Mouse (Mus musculus) limb, embryonic 12.5 days (tissue): Measurements from ENCODE around the gene Trpm3. TPM values are rescaled to one million over a fixed set of nuclear protein-coding genes. Genes with fewer than 3 reads are reported as not detected.

Experiments used
- ATAC-seq: fragments of 200-750 bp; cut with Nextera tagmentation; 2 replicates; pipeline ENCODE4 v1.8.0; 2017; ENCODE audit warnings: low read depth, moderate TSS enrichment; ENCODE audit not compliant: insufficient number of reproducible peaks, insufficient read depth, low FRiP score, low TSS enrichment
- H3K27ac ChIP-seq: fragments of 300-500 bp; sonication (generic); 2 replicates; pipeline ENCODE4 v1.5.1; 2016; ENCODE audit warnings: mild to moderate bottlenecking, moderate library complexity
- H3K27me3 ChIP-seq: fragments of 300-500 bp; sonication (generic); 2 replicates; pipeline ENCODE4 v1.6.1; 2016; ENCODE audit warnings: mild to moderate bottlenecking, moderate library complexity
- H3K36me3 ChIP-seq: fragments of 300-500 bp; sonication (generic); 2 replicates; pipeline ENCODE4 v1.6.1; 2016; ENCODE audit warnings: mild to moderate bottlenecking, moderate library complexity
- H3K4me1 ChIP-seq: fragments of 300-500 bp; sonication (generic); replicated peaks from 2 replicates; pipeline ENCODE4 v1.6.1; 2016
- H3K4me2 ChIP-seq: fragments of 300-500 bp; sonication (generic); 2 replicates; pipeline ENCODE4 v1.6.1; 2016; ENCODE audit warnings: mild to moderate bottlenecking, moderate library complexity
- H3K4me3 ChIP-seq: fragments of 300-500 bp; sonication (generic); replicated peaks from 2 replicates; pipeline ENCODE4 v1.5.1; 2016; ENCODE audit warnings: mild to moderate bottlenecking
- H3K9ac ChIP-seq: fragments of 300-500 bp; sonication (generic); replicated peaks from 2 replicates; pipeline ENCODE4 v1.6.1; 2016; ENCODE audit warnings: mild to moderate bottlenecking, moderate library complexity
- H3K9me3 ChIP-seq: fragments of 300-500 bp; sonication (generic); 2 replicates; pipeline ENCODE4 v1.6.1; 2016; ENCODE audit warnings: mild to moderate bottlenecking, moderate library complexity
- WGBS: fragments of 180-500 bp; shearing (Covaris S2); methylation state at CpG from one replicate; pipeline ENCODE4 v1.1.7; 2016; 5-methylcytosine and 5-hydroxymethylcytosine counted together
- microRNA counts: library from miRNA; unstranded; fragments of <30 nt; microRNA quantifications from one replicate; lab custom pipeline; 2017
- microRNA-seq: library from miRNA; unstranded; fragments of <30 nt; microRNA quantifications from one replicate; pipeline ENCODE4, GENCODE M21; 2017
- polyA plus RNA-seq: library from polyadenylated mRNA; unstranded; fragments of >200 nt; fragmentation: Nextera tagmentation; extraction: Ambion mirVana; gene quantifications from 2 replicates; pipeline ENCODE4 v1.2.1, GENCODE M21; 2016

Gene Trpm3
- polyA plus RNA-seq, 1 experiment from 2014 or later, result 6.1 TPM

- WGBS, result 54% methylated on average over 6 of the region's 6 CpGs
Observed at GRCm38 (mm10) chr19:23041483-23042167, 902.8 kb downstream of the Trpm3 start.

GRCm38 (mm10) chr19:23042168-23042733 lies 903.4 kb downstream of the Trpm3 start:
- Histone ChIP-seq H3K27ac (no peak overlapping the region), H3K27me3 (peaks cover 3% of the 10 kb centered on the region; the same call in 1 of the 2 replicates), H3K9me3 (no peaks in the 10 kb centered on the region), H3K4me2 (no peak overlapping the region), H3K4me1 (peaks cover 2% of the 10 kb centered on the region; the same call in 1 of the 2 replicates), H3K9ac (no peak overlapping the region), H3K4me3 (no peak overlapping the region), H3K36me3 (no peaks in the 10 kb centered on the region)
- no peak for ATAC-seq
- WGBS, result 65% methylated on average over 6 of the region's 6 CpGs

More at GRCm38 (mm10) chr19:23041483-23042167, 902.8 kb downstream of the Trpm3 start:
- no peak for ATAC-seq
- no peaks in the 10 kb centered on the region for H3K9me3 ChIP-seq
- no peak overlapping the region for H3K4me2 ChIP-seq
- peaks cover 8% of the 10 kb centered on the region; the same call in 1 of the 2 replicates for H3K4me1 ChIP-seq
- no peak overlapping the region for H3K4me3 ChIP-seq
- H3K9ac ChIP-seq, result no peak overlapping the region
- no peak overlapping the region for H3K27ac ChIP-seq
- no peaks in the 10 kb centered on the region for H3K36me3 ChIP-seq
- peaks cover 3% of the 10 kb centered on the region; the same call in 1 of the 2 replicates for H3K27me3 ChIP-seq

GRCm38 (mm10) chr19:23043699-23044098 lies 904.9 kb downstream of the Trpm3 start:
- Histone ChIP-seq H3K27ac (no peak overlapping the region), H3K9ac (no peak overlapping the region), H3K4me3 (no peak overlapping the region), H3K4me2 (no peak overlapping the region), H3K4me1 (no peaks in the 10 kb centered on the region), H3K36me3 (no peaks in the 10 kb centered on the region), H3K27me3 (peaks cover 3% of the 10 kb centered on the region; the same call in 1 of the 2 replicates), H3K9me3 (no peaks in the 10 kb centered on the region)
- ATAC-seq, result no peak

MicroRNAs encoded within 50 kb of the gene (microRNA counts, 519-probe panel; counts per million panel counts)
- 5,486 counts per million, percentile 58 among the panel's probes with 10 or more counts for microRNA mmu-miR-204 (lab: Ali Mortazavi, UCI)

Small RNAs within 50 kb of the gene (microRNA-seq; reads per million reads assigned to microRNA genes)
- 230 reads per million, percentile 61 among the genes with 10 or more reads in this experiment for gene Mir204
